Mouse (Mus musculus) heart, postnatal 0 days (tissue): ENCODE measurements at regions not wholly inside any gene's neighbourhood (a gene's known extent, or its start where the extent isn't known, plus 50 kb on each side); places are given as distances from the start of the nearest gene placed in this dataset.

Source experiments
- CTCF ChIP-seq: IDR thresholded peaks from 2 replicates; pipeline ENCODE4 v1.5.1; 2016; ENCODE audit warnings: antibody characterized with exemption, control low read depth, low read depth
- EP300 ChIP-seq: IDR thresholded peaks from 2 replicates; pipeline ENCODE4 v1.6.1; 2016; ENCODE audit warnings: antibody characterized with exemption, low read depth

DNA sequence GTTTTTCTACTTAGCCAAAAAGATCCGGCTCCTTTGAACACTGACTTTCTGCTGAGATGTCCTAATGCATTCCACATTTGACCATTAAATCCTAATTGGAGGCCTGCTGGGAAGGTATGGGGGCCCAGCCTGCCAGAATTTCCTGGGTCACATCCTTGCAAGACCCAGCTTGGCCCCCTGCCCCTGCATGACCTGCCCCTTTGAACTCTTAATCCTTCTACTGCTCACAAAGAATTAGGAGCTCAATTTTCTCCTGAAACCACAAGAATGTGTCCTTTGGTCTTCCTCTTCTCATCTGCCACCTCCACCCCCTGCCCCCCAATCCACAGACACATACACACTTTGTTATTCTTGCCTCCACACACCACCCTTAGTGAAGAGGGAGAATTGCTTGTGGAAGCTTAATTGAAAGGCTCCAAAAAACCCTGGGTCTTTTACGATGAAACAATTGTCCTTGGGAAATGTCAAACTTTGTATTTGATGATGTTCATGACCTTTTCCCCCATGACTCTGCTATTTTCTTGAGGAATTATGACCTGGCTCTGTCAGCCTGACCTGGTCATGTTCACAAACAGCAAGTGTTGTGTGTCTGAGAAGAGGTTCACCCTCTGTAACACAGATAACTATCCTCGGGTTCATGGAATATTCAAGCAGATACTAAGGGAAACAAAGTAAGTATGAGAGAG, 792.3 kb downstream of the Gsdmc2 start:
- no peak for TF ChIP-seq CTCF
- no peak for TF ChIP-seq EP300
